Mouse (Mus musculus): ENCODE measurements around the gene Gns.

Gene Gns

DNA sequence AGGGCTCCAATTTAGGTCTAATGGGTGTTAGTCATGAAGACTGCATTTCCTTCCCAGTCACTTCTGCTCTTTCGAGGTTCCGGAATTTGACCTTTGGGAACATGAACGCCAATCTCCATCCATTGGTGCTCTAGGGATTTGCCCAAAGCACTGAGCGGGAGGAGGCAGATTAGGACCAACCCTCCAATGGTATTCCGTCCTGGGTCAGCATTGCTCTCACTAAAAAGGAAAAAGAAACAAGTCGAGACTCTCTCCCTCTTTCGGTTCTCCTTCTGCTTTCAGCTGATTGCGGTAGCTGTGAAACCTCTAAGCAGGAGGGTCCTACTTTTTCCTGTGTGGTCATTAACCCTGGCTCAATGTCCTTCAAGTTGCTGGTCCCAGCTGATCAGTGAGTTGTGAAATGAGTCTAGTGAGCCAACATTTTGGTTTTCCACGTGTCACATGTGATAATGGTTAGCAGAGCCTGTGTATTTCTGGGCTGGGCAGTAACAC, 937 bp downstream of the Gns start:
- peak in 1 of 2 experiments; percentile 30 for DNase-seq (ENCODE audit: low spot score in 2 of 2)

DNA sequence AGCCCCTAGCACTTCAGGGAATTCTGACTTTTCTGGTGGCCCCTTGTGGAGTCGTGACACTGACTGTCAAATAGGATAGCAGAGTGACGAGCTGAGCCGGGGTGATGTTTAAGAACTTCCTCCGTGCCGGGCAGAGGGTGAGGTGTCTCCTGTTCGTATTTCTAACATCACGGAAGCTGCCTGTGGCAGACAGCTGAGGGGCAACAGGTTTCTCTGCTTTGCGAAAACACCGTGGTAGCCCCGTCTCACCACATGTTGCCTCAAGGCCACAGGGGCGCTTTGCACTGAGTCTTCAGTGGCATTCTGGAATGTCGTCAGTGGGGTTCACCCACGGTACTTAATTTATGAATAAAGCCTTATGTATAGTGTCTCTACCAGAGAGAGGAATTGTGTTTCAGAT, 2.4 kb downstream of the Gns start:
- DNase-seq (ENCODE audit: low spot score in 2 of 2) = no peak

DNA sequence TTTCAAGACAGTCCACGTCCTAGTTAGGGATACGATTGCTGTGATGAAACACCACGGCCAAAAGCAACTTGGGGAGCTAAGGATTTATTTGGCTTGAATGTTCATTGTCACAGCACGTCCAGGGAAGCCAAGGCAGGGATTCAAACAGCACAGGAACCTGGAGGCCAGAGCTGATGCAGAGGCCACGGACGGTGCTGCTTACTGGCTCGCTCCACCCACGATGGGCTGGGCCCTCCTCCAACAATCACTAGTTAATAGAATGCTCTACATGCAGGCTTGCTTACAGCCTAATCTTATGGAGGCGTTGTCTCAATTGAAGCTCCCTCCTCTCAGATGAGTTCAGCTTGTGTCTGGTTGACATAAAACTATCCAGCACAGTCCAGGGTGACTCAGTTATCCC, 2.9 kb downstream of the Gns start:
- DNase-seq (ENCODE audit: low spot score in 2 of 2) = no peak

DNA sequence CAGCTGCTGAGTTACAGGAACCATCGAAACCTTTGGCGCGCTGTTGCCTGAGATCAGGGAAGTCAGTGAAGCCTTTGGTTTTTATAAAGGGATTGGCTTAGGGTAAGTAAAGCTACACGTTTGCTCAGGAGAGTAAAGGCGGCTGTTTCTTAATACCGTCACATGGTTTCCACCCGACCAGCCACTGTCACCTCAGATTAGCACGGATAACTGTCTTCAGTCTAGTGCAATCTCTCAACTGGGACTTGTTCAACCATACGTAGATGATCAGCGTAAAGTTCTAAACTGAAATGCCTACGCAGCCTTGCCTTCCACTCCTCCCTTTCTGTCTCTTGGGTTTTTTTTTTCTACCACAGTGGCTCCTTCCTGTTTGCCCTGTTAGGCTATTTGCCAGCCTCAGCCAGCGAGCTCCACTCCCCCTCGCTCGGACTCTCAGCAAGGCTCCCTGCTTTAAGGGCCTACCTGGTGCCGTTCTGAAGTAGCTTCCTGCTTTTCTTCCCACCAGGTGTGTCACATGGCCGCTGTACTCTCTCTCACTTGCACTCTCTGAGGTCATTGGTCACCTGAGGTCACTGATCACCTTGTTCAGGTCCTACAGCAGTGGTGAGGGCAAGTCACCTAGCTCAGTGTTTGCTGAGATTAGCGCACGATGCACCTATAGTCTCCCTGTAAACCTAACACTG, 4.0 kb downstream of the Gns start:
- DNase-seq (ENCODE audit: low spot score in 2 of 2) = no peak

DNA sequence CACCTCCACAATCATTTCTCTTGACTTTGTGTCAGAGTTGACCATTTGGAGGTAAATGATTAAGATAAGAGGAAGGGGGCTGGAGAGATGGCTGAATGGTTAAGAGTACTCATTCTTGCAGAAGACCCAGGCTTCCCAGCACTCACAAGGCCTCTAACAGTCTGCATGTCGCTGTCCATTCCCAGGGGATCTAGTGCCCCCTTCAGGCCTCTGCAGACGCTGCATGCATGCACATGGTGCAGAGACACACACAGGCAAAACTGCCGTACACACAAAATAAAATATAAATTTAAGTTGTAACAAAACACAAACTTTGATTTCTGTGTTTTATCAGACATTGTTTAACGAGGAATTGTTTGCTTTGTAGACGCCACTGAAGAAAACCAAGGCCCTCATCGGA, 5.9 kb downstream of the Gns start:
- no peak for DNase-seq (ENCODE audit: low spot score in 2 of 2)

DNA sequence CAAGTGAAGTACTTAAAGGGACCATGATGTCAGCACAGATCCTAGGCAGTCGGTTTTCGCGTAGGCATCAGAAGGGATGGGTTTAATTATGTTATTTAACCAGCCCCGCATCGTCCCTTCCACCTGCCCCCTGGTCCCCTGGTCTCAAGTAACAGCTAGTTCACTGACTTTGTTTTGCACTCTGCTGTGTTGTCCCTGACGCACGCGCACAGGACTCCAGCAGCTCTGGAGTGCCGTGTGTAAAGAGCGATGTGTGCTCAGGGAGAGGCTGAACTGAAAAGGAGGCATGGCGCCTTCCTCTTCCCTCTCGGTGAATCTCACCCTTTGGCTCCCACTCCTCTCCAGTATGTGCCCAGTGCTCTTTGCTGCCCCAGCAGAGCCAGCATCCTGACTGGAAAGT, 9.1 kb downstream of the Gns start:
- DNase-seq (ENCODE audit: low spot score in 2 of 2) = no peak

DNA sequence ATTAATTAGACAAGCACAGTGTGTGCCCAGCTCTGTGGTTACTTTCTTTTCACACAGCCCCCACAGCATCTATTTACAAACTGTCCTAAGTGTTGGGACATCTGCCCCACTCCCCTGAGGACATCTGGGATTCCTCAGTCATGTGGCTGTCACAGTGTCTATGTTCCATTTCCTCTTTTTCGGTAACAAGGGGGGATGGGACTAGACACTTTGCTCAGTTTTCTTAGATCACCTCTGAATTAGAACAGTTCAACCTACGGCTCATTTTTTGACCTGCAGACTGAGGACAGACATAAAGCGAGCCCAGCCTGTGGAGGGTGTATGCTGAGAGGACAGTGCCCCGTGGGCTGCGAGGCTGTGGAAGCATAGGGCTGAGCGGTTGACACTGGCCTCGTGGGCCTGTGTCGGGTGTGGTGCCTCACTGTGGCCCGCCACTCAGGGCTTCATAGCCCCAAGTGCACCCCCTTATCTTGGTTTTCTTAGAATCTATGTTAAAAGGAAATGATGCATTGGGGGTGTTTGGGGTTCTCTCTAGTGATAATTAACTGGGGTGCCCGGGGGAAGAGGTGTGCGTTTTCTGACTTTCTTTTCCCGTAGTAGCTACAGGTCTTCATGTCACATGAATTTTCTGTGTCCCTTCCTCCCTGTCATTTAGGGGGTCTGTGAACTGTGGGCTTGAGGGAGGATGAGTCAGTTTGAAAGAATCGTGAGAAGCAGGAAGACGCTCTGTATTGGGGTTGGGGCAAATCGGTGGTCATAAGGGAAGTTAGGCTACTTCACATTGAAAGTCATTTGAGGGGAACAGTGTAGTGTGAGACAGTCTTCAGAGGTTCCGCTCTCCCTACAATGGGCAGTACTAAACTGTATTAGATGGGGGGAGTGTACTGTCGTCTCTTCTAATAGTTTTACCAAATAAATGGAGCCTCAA, 10.1 kb downstream of the Gns start:
- peak in 1 of 2 experiments; percentile 51 for DNase-seq (ENCODE audit: low spot score in 2 of 2)

DNA sequence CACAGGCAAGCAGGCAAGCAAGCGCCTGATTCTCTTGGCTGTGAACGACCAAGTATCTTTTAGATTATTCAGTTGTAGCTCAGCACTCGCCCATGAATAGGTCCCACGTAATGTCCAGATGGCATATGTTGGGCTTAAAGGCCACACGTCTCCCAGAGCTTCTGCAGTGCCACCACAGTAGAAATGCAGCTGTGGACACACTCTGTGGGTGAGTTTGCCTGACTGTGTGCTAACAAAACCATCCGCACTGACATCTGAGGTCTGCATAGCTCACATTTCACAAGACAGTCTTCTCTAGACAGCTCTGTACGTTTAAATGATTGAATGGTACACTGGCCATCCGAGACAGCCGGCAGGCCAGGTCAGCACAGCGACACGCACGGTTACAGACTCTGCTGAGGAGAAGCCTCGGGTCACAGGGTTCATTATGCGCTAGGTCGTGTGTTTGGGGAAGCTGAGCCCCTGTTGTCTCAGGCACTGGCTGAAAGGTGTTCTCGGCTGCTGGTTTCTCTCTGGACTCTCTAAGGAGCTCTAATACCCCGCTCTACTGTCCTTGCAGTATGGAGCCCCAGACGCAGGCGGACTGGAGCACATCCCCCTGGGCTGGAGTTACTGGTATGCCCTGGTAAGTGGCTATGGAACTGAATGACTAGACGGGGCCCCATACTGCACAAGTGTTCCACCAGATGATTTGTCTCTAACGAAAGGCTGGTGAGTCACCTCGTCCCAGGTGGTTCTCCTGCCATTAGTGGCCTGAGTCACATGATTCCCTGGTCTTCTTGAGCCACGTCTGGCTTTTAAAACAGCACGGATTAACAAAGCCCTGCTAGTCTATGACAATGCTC, 11.0 kb downstream of the Gns start:
- DNase-seq (ENCODE audit: low spot score in 2 of 2) = no peak

DNA sequence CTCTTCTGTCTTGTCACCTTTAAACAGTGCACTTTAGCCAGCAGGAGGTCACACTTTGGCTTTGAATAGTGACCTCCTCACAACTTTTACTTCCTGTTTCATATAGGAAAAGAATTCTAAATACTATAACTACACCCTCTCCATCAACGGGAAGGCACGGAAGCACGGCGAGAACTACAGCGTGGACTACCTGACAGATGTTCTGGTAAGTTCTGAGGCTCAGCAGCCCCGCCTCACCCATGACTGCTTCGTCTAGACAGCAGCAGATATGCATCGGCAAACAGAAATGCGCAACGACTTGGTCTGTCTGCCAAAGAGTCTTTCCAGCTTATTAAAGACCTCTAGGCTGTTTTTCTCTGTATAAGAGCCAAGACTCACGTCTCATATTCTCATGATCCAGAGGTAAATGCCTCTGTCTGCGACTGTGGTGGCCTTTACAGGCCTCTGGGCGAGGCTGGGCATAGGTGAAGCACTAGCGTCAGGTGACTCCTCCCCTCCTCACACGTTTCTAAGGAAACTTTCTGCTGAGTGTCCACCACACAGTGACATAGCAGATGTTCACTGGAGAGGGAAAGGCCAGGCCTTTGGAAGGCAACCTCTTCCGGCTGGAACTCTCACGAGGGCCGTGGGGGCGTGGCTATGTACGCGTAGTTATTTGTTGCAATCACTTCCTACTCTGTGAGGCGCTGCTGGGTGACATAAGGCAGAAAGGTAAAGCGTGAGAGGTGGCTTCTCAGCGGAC, 11.8 kb downstream of the Gns start:
- DNase-seq (ENCODE audit: low spot score in 2 of 2) = no peak

DNA sequence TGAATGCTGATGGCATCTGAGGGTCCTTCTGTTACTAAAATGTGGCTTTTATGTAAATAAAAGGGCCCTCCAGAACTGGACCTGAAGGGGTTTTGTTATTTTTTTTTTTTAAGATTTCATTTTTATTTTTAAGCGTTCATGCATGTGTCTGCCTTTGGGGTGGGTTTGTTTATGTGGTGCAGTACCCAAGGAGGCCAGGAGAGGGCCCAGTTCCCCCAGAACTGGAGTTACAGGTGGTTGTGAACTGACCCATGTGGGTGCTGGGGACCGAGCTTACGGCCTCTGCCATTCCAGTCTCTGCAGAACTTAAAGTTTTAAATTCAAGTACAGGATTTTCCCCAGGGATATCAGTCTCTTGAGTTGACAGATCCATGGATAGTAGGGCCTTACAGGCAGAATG, 14.5 kb downstream of the Gns start:
- no peak for DNase-seq (ENCODE audit: low spot score in 2 of 2)

DNA sequence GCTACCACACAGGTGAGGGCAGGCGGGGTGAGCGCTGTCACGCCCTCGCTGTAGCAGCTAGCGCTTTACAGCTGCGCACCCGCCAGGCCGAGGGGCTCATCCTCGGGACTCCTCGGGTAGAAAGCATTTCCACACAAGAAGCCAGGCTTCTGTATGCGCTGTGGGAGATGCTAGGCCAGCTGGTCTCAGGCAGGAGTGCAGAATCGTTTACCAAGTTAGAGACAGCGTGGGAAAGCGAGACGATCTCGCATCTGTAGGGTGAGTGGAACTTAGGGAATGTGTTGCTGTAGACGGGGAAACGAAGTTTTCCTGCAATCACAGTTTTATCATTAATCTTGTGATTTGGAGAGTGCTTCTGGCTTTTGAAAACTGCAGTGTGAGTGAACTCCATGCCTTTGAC, 16.4 kb downstream of the Gns start:
- no peak for DNase-seq (ENCODE audit: low spot score in 2 of 2)

DNA sequence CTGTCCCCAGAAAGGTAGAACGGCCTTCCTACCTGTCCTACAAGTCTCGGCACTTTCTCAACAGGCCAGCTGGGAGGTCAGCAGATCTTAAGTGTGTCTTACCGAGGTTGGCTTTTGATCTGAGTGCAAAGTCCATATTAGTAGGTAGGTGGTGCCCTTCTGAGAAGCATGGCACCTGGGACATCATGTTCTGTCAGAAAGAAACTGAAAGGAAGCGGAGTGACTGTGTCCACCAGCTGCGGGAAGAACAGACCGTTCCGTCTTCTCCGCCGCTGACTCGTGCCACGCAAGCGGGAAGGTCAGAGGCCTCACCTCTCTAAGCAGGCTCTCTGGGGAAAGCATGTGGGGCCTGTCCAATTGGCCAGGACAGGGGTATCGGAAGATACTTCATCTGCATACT, 19.8 kb downstream of the Gns start:
- no peak for DNase-seq (ENCODE audit: low spot score in 2 of 2)

DNA sequence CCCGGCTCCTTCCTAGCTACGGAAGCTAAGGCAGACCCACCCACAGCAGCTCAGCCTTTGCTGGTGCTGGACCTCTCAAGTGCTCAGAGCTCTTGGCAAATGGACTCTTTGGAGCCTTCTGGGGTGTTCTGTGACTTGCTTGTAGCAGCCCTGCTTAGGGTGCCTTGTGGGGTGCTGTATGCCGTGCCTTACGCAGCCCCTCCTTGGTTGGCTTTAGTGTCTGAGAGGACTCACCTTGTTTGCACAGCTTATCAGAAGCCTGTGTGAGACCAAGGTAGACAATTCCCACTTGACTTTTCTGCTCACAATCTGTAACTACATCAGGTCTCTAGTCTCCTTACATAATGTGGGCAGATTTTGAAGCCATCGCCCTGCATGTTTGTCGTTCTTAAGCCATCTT, 20.8 kb downstream of the Gns start:
- DNase-seq (ENCODE audit: low spot score in 2 of 2) = no peak

DNA sequence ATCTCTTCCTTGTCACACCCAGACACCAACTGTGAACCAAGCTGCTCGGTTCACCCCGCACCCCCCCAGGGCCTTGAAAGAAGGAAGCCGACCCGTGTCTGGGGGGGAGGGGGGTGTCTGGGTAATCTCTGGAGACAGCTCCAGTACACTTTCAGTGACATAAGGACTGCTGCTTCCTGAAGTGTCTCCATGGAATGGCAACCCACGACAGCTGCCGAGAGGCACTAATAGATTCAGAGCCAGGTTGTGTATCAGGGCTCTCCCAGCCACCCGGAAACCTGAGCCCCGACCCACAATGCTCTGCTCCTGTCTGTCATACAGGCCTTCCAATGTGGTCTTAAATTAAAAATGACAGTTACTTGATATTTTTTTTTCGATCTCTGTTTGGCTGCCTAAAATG, 21.5 kb downstream of the Gns start:
- DNase-seq (ENCODE audit: low spot score in 2 of 2) = no peak

DNA sequence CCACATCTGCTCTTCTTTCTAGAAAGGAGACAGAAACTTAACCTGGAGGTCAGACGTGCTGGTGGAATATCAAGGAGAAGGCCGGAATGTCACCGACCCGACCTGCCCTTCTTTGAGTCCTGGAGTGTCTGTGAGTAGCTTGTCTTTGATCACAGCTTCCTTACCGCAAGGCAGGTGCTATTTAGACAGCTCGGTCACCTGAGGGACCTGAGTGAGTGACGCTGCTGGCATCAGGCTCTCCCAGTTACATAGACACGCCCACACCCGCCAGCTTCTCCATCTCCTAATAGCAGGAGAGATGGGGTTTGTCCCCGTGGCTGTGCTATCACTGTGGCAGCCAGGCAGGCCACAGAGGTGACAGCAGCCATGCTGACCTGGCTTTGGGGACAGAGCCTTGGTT, 25.7 kb downstream of the Gns start:
- DNase-seq (ENCODE audit: low spot score in 2 of 2) = no peak

DNA sequence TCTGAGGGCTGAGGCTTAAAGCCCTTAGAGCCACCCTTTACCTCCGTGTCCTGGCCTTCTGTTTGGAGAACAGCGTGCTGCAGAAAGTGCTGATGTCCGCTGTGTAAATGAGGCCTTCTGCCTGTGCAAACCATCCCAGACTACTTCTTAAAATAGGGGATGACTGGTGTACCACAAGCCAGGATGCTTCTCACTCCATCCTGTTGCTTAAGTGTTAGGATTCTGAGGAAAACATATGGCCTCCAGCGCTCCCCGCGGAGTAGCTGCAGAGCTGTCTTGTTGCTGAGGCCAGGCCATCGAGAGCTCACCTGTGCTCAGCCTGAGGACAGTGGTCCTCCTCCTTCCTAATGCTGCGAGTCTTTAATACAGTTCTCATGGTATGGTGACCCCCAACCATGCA, 27.0 kb downstream of the Gns start:
- no peak for DNase-seq (ENCODE audit: low spot score in 2 of 2)

DNA sequence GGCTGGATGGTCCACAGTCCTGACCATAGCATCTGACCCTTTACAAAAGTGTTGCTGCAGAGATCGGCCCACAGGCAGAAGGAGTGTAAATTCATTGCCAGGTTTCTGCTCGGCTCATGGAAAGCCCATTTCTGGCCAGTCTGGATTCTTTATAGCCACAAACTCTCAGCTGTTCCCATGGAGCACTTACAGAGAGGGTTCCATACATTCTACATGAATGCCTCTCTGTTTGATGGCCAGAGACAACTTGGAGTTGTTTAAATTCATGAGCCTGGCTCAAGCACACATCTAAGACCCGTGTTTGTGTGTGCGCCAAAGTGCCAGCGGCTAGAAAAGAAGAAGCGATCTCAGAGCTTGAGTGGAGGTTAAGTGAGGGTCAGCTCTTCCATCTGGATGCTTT, 29.4 kb downstream of the Gns start:
- no peak for DNase-seq (ENCODE audit: low spot score in 2 of 2)

DNA sequence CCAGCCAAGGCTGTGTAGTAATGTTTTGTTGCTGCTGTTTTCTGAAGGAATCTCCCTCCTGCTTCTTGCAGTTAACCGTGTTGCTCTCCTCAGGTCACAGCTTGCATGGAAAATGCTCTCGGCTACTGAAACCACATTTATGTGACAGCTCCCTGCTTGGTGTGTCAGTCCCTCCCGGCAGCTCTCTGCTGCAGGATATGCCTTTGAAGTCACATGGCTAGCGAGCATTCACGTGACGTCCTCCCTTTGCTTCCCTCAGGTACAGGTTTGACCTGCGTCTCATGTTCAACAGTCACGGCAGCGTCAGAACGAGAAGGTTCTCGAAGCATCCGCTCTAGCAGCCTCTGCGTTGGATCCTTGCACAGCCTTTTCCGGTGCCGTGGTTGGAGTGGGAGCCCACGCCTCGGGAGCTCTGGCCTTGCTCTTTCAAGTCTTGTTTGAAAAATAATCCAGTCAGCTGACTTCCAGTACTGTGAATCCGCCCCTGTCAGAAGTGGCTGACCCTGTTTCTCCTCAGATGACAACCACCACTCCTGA, 30.0 kb downstream of the Gns start:
- no peak for DNase-seq (ENCODE audit: low spot score in 2 of 2)

DNA sequence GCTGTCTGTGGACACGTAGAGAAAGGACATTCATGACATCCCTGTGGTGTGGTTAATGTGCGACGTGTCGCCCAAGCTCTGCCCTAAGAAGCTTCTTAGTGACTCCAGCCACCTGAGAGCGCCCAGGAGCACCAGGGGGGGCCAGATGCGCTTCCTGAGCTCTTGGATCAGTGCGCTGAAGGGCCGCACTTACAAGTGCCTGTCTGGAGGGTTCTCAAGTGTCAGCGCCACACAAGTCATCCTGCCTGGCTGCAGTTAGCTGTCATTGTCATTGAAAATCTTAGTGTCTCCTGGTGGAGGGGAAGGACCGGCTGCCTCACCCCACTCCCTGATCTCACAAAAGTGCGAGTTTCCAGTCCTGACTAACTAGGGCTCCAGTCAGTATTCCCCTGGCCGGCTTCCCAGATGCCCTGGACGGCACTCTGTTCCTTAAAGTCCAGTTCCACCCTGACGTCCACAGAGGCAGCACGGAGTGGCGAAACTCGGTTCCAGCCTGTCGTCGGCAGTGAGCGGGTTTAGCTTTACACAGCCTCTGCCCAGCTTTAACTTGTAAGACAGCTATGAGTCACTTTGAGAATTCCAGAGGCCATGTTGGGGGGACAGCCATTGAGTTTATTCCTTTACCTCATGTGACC, 30.8 kb downstream of the Gns start:
- DNase-seq (ENCODE audit: low spot score in 2 of 2) = no peak

DNA sequence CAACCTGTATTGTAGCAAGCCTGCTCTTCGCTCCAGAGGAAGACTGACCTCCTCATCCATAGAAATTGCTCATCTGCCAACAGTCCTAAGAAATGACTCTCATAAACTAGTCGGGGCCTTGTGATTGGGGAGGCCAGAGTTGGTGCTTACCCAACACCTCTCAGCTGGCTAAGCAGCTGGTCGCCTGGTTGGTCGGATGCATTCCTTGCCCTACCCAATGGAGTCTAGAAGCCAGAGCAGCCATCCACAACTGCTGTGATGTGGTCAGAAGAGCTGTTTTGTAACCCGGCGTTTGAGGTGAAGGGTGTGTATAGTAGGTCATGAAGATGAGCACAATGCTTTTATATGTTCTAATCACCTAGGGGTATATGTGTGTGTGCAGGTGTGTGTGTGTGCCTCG, 33.7 kb downstream of the Gns start:
- no peak for DNase-seq (ENCODE audit: low spot score in 2 of 2)

DNA sequence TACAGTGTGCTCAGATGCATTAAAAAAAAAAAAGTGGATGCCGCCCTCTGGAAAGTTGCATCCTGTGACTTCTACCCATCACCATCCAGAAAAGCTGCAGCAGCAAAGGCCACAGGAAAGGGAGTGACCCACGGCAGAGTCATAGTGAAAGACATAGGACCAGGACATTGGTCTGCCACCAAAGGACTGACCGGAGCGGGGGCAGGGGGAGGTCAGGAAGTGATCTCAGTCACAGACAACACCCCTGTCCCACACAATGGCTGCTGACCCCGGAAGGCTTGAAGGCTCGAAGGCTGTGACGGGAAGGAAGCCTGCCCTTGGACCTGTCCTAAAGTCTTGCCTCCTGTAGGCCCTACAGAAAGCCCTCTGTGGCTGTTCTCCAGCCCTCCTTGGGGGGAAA, 36.1 kb downstream of the Gns start:
- no peak for DNase-seq (ENCODE audit: low spot score in 2 of 2)
